Mouse (Mus musculus) mature B cell (primary cell): ENCODE results near the gene Lipm.

Experiments used
- in situ Hi-C: fragments of 300-500 bp; cut with MboI; formaldehyde crosslinking; loops from 2 replicates; pipeline ENCODE4 v1.14.3; 2019

Lipm gene

DNA sequence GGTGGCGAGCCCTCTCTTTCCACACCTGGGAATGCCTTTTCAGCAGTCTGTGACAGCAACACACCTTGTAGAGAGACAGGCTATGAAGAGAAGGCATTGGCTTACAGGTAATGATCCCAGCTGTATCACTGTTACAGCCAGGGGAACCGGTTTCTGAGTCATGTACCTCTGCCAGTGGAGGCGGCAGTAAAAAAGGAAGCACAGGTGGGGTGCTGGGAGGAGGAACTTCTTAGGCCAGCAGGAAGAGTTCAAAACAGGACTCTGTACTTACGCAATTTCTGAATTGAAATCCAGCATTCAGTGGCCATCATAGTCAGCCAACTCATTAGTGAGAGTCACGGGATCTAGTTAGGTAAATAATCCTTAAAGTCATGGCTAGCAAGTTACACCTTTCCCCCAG is 65.2 kb downstream of the Lipm start, which contains the start of gene Ankrd22:
TSS of gene Ankrd22 (minus strand) at position 163 of the 400 bp plus-strand sequence.
- in situ Hi-C loops, result no loop called here

DNA sequence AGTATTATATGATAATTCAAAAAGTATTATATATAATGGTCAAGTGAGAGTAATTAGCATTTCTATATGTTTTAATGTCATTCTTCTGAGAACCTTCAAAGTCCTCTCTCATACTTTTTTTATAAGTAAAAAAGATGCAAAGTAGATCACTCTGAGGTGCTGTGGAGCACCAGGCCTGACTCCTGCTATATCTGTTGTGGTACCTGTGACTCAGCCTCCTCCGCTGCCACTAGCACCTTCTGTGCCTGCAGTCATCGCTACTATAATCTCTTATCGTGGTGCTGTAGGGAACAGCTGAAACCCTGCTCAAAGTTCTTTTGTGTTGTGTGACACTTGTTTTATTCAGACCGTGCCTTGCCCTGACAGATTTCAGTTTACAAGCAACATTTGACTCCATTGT is 65.7 kb downstream of the Lipm start:
- in situ Hi-C loops, result no loop called here

DNA sequence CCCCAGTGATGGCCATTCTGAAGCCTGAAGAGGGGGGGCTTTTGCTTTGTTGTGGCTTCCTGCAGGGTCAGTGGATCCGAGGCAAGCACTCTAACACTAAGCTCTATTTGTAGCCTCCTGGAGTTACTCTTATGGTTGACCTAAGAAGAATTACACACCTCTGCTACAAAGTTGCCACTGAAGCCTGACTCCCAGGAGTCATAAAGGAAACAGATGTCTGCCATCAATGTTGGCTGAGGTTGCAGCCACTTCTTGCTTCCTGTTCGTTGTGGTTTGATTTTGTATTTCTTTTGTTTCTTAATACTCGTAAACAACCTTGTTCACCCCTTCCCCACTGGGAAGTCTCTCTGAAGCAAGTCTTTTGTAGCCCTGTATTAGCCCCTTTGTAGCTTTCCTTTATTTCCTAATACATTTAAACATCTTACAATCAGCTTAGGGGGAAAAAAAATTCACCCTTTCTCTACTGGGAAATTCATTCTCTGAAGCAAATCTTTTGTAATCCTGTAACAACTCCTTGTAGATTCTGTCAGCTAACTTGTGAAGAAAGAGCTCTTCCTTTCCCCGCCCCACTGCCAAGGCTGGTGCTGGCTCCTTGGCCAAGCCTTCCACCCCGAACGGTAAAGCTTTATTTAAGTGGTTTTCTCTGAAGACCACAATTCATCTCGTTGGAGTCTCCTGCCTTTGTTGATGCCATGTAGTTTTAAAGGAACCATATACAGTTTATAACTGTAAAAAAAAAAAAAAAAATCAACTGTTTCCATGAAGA is 67.3 kb downstream of the Lipm start:
- in situ Hi-C loops, result no loop called here

DNA sequence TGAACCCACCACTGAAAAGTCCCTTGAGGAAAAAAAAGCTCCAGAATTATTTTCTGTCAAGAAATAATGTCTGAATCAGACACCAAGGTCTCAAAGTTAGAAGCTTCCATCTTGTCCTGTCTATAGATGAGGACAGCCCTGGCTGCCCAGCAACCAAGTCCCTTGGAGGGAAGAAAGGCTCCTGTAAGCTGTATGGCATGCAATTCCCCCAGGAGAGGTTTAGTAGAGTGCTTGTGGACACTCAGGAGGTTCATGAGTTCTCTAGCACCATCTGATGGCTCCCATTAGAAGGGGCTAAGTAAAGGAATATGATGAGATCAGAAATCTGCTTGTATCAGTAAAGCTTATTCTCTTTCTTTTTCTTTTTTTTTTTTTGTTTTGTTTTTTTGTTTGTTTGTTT is 68.4 kb downstream of the Lipm start:
- in situ Hi-C loops, result no loop called here

DNA sequence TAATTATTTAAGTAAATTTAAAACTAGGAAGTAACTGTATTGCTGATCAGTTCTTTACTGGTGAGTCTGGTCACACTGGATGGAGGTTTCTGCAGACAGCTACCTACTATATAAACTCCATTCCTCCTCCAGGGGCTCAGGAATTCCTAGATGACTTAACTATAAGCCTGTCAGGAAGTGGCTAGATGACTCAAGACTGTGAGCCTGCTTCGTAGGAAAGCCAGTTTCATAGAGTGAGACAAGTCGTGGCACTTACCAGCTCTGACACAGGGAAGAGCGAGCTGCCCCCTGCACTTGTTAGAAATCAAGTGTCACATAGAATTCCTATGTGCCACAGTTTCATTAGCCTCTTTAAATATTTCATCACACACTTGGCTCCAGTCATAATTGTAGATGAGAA is 70.4 kb downstream of the Lipm start:
- in situ Hi-C loops, result no loop called here
